Mouse (Mus musculus) megakaryocyte progenitor cell, adult 5-6 weeks (primary cell): ENCODE results near the gene Creld1. TPM values are rescaled to one million over a fixed set of nuclear protein-coding genes. Genes with fewer than 3 reads are reported as not detected.

Source experiments
- ATAC-seq: replicated peaks from 2 replicates; pipeline ENCODE4 v1.8.0; 2016; ENCODE audit warnings: mild to moderate bottlenecking, moderate TSS enrichment, inconsistent platforms; ENCODE audit not compliant: poor library complexity
- total RNA-seq, 2 experiments: library from RNA; stranded (forward) in 1 of 2; stranded (reverse) in 1 of 2; fragments of 157-497, 149-512 nt in 1 of 2; fragments of 200-1000 nt in 1 of 2; gene quantifications; 2 replicates each; pipeline versions ENCODE4 v1.2.3 to v1.2.4; 2015 to 2017

Gene Creld1
- total RNA-seq, 2 experiments from 2014 or later, result 4.7 to 6.1 TPM

GRCm38 (mm10) chr6:113507130-113507529 is 24.0 kb downstream of the Creld1 start:
- no peak for ATAC-seq

DNA sequence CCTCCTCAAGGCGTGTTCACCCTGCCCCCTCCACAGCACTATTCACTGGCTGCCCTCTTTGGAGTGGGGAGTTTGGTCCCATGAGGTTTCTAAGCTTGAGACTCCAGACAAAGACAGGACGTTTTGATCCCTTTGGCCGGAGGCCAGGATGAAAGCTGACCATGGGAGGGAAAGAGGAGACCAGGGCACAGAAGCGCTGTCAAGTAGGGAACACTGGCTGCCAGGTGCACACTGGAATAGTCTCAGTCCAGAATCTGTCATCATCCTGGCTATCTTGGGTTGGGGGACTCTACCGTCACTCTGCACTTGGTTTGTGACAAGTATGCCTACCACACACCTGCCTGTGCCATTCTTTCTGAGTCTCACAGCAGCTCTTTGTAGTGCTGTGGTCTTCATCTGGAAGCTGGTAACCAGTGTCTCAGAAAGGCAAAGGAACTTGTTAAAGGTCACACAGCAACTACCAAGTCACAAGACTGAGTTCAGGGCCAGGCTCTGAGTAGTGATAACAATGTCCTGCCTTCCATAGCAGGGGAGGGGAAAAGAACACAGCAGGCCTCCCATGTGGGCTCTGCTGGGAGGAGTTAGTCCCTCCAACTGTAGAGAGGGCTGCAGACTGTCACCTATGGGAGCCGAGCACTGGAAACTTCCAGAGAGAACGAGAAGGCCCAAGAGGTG is 25.3 kb downstream of the Creld1 start:
- ATAC-seq, result peak; percentile 44; the same call in 1 of the 2 replicates

DNA sequence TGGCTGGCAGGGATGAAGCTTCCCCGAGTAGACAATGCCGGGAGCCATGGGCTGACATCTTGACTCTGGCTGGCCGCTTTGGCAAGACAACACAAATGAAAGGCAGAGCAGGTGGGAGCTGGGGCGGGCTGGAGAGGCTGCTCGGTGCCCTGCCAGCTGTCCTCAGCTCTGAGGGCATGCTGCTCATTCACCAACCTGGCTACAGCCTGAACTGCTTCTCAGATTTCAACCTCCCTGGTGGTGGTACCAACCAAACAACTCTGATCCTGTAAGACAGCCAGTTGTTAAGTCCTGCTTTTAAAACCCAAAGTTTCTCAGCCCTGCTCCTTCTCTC is 25.8 kb downstream of the Creld1 start:
- ATAC-seq, result no peak

DNA sequence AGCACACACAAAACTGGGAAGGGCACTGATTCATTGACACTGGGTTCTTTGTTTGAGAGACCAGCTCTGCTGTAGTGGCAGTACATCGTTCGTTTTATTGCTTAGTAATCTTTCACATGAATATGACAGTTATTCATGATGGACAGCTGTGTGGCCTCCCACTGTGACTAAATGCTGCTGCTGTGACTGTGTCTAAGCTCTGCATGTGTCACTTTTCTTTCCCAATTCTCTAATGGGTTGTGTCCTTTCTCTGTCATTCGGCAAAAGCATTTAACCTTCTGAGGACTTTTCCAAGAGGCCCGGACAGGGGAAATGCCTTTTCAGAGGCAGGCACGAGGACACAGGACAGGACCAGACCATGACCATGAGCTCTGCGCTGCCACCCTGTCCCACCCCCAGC is 30.8 kb downstream of the Creld1 start:
- ATAC-seq, result no peak

DNA sequence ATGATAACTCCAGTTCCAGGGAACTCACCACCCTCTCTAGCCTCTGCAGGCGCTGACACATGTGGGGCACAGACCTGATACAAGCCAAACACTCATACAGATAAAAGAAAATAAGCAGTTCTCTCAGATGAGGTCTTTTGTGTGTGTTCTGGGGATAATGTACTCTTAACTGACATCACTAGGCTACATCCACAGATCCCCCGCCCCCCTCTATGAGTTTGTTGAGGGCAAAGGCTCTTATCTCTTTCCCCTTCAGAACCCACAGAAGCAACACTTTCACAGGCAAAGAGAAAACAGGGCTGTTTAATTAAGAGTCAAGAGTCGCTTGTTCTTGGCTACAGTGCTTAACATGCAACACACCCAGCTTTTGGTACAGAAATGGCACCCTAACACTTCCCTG is 31.5 kb downstream of the Creld1 start:
- ATAC-seq, result peak; percentile 70

GRCm38 (mm10) chr6:113517434-113518080 is 34.5 kb downstream of the Creld1 start:
- peak; percentile 75 for ATAC-seq

- ATAC-seq, result no peak
Observed at GRCm38 (mm10) chr6:113522310-113522709, 39.2 kb downstream of the Creld1 start.

DNA sequence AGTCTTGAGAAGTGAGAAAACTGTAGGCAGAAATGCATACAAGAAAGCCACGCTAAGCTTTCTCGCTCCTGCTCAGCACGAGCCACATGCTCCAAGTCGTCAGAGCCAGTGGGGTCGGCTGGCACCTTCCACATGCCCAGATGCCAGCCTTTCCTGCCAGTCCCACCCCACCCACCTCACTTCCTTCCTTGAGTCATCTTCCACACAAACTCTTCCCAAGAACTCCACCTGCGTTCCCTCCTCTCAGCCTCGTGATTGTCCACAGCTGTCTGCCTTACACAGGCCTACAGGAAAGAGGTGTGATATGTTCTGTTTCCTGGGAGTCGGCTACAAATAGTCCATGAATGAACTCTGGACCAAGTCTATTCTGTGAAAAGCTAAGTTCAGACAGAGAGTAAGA is 40.3 kb downstream of the Creld1 start:
- no peak for ATAC-seq

GRCm38 (mm10) chr6:113530932-113531839 is 48.1 kb downstream of the Creld1 start, which contains the start of the genes Emc3 and Fancd2:
Gene Emc3, minus strand, starts transcription at chr6:113531652.
Gene Fancd2, plus strand, starts transcription at chr6:113531682.
- peak; percentile 97 for ATAC-seq

DNA sequence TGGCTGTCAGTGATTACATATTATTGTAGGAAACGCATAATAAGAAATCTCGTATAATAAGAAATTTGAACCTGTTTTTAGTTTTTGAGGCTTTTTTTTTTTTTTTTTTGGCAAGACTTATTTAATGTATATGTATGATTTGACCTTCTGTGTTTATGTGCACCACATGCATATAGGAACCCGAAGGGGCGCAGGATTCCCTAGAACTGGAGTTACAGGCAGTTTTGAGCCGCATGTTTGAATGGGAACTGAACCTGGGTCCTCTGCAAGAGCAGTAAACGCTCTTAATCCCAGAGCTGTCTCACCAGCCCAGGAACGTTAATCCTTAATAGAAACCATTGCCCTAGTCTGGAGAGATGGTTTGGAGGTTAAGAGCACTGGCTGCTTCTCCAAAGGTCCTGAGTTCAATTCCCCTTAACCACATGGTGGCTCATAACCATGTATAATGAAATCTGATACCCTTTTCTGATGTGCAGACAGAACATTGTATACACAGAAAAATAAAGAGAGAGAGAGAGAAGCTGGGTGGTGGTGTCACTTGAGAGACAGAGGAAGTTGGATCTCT is 48.8 kb downstream of the Creld1 start:
- ATAC-seq, result no peak

DNA sequence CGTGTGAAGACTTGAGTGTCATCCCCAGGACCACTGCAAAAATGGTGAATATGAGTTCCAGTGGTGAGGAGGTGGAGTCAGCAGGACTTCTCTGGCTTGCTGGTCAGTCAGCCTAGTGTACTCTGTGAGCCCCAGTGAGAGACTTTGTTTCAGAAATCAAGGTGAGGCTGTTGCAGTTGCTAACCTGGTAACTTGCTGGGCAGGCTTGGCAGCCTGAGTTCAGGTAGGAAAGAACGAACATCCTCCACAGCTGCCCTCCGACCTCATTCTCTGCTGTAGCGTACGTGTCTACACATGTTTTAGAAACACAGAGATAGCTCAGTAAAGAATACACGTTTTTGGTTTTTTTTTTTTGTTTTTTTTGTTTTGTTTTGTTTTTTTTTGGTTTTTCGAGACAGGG is 51.8 kb downstream of the Creld1 start:
- no peak for ATAC-seq

DNA sequence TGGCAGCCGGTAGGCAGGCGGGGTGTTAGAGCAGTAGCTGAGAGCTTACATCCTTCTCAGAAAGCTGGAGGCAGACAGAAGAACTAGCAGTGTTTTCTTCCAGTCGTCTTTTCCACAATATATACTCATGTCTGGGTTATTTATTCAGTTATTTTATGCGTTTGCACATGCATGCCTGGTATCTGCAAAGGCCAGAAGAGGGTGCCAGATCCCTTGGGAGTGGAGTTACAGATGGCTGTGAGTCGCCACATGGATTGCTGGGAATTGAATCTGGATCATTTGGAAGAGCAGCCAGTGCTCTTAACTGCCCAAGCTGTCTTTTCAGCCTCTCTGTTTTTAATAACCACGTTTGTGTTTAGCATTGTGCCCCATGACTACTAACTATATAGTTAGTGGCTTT is 58.5 kb downstream of the Creld1 start:
- ATAC-seq, result no peak

Other genes with a start within 250 kb of the Creld1 start
- 22.7 and 24.3 TPM in 2 replicates for gene Mtmr14, start 245.5 kb upstream of the Creld1 start, total RNA-seq (2015)
- 39.7 and 55.8 TPM in 2 replicates for gene Mtmr14, start 245.5 kb upstream of the Creld1 start, total RNA-seq (2017)
- 0.49 TPM in 1 of 2 replicates, not detected in the other for gene Cpne9, start 201.0 kb upstream of the Creld1 start, total RNA-seq (2015)
- gene Cpne9, start 201.0 kb upstream of the Creld1 start, total RNA-seq (2017), result not detected in 2 replicates
- 33.9 and 34.7 TPM in 2 replicates for gene Brpf1, start 176.2 kb upstream of the Creld1 start, total RNA-seq (2015)
- 36.6 and 39.0 TPM in 2 replicates for gene Brpf1, start 176.2 kb upstream of the Creld1 start, total RNA-seq (2017)
- 12.7 and 13.4 TPM in 2 replicates for gene Ogg1, start 156.3 kb upstream of the Creld1 start, total RNA-seq (2015)
- gene Ogg1, start 156.3 kb upstream of the Creld1 start, total RNA-seq (2017), result 4.1 and 9.7 TPM in 2 replicates
- gene Camk1, start 139.3 kb upstream of the Creld1 start, total RNA-seq (2015), result 10.2 and 15.2 TPM in 2 replicates
- gene Camk1, start 139.3 kb upstream of the Creld1 start, total RNA-seq (2017), result 16.6 and 24.3 TPM in 2 replicates
- gene Tada3, start 105.4 kb upstream of the Creld1 start, total RNA-seq (2015), result 23.0 and 24.5 TPM in 2 replicates
- 11.9 and 13.9 TPM in 2 replicates for gene Tada3, start 105.4 kb upstream of the Creld1 start, total RNA-seq (2017)
- 171 and 208 TPM in 2 replicates for gene Arpc4, start 105.2 kb upstream of the Creld1 start, total RNA-seq (2015)
- gene Arpc4, start 105.2 kb upstream of the Creld1 start, total RNA-seq (2017), result 306 and 331 TPM in 2 replicates
- 2.5 and 4.3 TPM in 2 replicates for gene Ttll3, start 94.0 kb upstream of the Creld1 start, total RNA-seq (2015)
- 2.0 and 2.9 TPM in 2 replicates for gene Ttll3, start 94.0 kb upstream of the Creld1 start, total RNA-seq (2017)
- 3.5 and 5.7 TPM in 2 replicates for gene Rpusd3, start 64.0 kb upstream of the Creld1 start, total RNA-seq (2015)
- gene Rpusd3, start 64.0 kb upstream of the Creld1 start, total RNA-seq (2017), result 9.2 and 11.8 TPM in 2 replicates
- gene Cidec, start 47.5 kb upstream of the Creld1 start, total RNA-seq (2015), result not detected in 2 replicates
- gene Cidec, start 47.5 kb upstream of the Creld1 start, total RNA-seq (2017), result not detected in 2 replicates
- gene Jagn1, start 40.7 kb upstream of the Creld1 start, total RNA-seq (2015), result 76.3 and 85.0 TPM in 2 replicates
- gene Jagn1, start 40.7 kb upstream of the Creld1 start, total RNA-seq (2017), result 21.7 and 28.0 TPM in 2 replicates
- 0.44 and 1.2 TPM in 2 replicates for gene Il17re, start 24.8 kb upstream of the Creld1 start, total RNA-seq (2015)
- gene Il17re, start 24.8 kb upstream of the Creld1 start, total RNA-seq (2017), result 0.21 and 0.34 TPM in 2 replicates
- gene Il17rc, start 11.9 kb upstream of the Creld1 start, total RNA-seq (2015), result not detected in 2 replicates
- not detected in 2 replicates for gene Il17rc, start 11.9 kb upstream of the Creld1 start, total RNA-seq (2017)
- gene Prrt3, start 18.6 kb downstream of the Creld1 start, total RNA-seq (2015), result not detected in 2 replicates
- gene Prrt3, start 18.6 kb downstream of the Creld1 start, total RNA-seq (2017), result not detected in 2 replicates
- 60.4 and 64.5 TPM in 2 replicates for gene Emc3, start 48.4 kb downstream of the Creld1 start, total RNA-seq (2015)
- gene Emc3, start 48.4 kb downstream of the Creld1 start, total RNA-seq (2017), result 31.7 and 34.5 TPM in 2 replicates
- 24.0 and 24.3 TPM in 2 replicates for gene Fancd2, start 48.4 kb downstream of the Creld1 start, total RNA-seq (2015)
- gene Fancd2, start 48.4 kb downstream of the Creld1 start, total RNA-seq (2017), result 26.6 and 27.4 TPM in 2 replicates
- gene Fancd2os, start 117.4 kb downstream of the Creld1 start, total RNA-seq (2015), result not detected in 2 replicates
- gene Fancd2os, start 117.4 kb downstream of the Creld1 start, total RNA-seq (2017), result not detected in 2 replicates
- 237 and 246 TPM in 2 replicates for gene Brk1, start 121.5 kb downstream of the Creld1 start, total RNA-seq (2015)
- 117 and 131 TPM in 2 replicates for gene Brk1, start 121.5 kb downstream of the Creld1 start, total RNA-seq (2017)
- gene Vhl, start 140.7 kb downstream of the Creld1 start, total RNA-seq (2015), result 14.1 and 22.7 TPM in 2 replicates
- gene Vhl, start 140.7 kb downstream of the Creld1 start, total RNA-seq (2017), result 10.8 and 12.2 TPM in 2 replicates
- 4.9 and 10.8 TPM in 2 replicates for gene Irak2, start 155.2 kb downstream of the Creld1 start, total RNA-seq (2015)
- 20.9 and 30.4 TPM in 2 replicates for gene Irak2, start 155.2 kb downstream of the Creld1 start, total RNA-seq (2017)
- gene Tatdn2, start 213.8 kb downstream of the Creld1 start, total RNA-seq (2015), result 21.3 and 24.4 TPM in 2 replicates
- 108 and 112 TPM in 2 replicates for gene Tatdn2, start 213.8 kb downstream of the Creld1 start, total RNA-seq (2017)
- gene Ghrl, start 236.6 kb downstream of the Creld1 start, total RNA-seq (2015), result 0.32 TPM in 1 of 2 replicates, not detected in the other
- gene Ghrl, start 236.6 kb downstream of the Creld1 start, total RNA-seq (2017), result 0.17 and 2.2 TPM in 2 replicates